Mouse (Mus musculus) intestine, postnatal 0 days (tissue): Measurements from ENCODE around the gene Kif19a. TPM values are rescaled to one million over a fixed set of nuclear protein-coding genes. Genes with fewer than 3 reads are reported as not detected.

ENCODE experiments used
- ATAC-seq: fragments of 200-750 bp; cut with Nextera tagmentation; 2 replicates; pipeline ENCODE4 v1.8.0; 2017; ENCODE audit warnings: mild to moderate bottlenecking, moderate TSS enrichment, moderate library complexity
- H3K27ac ChIP-seq: fragments of 300-500 bp; sonication (generic); 2 replicates; pipeline ENCODE4 v1.5.1; 2014; ENCODE audit warnings: mild to moderate bottlenecking, low read depth, low read length, moderate library complexity
- H3K27me3 ChIP-seq: fragments of 300-500 bp; sonication (generic); replicated peaks from 2 replicates; pipeline ENCODE4 v1.6.1; 2014; ENCODE audit warnings: low read length, mixed read lengths; ENCODE audit not compliant: control insufficient read depth, insufficient read depth
- H3K36me3 ChIP-seq: fragments of 300-500 bp; sonication (generic); 2 replicates; pipeline ENCODE4 v1.6.1; 2014; ENCODE audit warnings: mild to moderate bottlenecking, moderate library complexity; ENCODE audit not compliant: control insufficient read depth, insufficient read depth
- H3K4me1 ChIP-seq: fragments of 300-500 bp; sonication (generic); replicated peaks from 2 replicates; pipeline ENCODE4 v1.6.1; 2014; ENCODE audit warnings: antibody characterized with exemption, low read length, mixed read lengths; ENCODE audit not compliant: control insufficient read depth, insufficient read depth
- H3K4me2 ChIP-seq: fragments of 300-500 bp; sonication (generic); replicated peaks from 2 replicates; pipeline ENCODE4 v1.6.1; 2014; ENCODE audit warnings: low read depth, mild to moderate bottlenecking, moderate library complexity
- H3K4me3 ChIP-seq: fragments of 300-500 bp; sonication (generic); 2 replicates; pipeline ENCODE4 v1.5.1; 2014; ENCODE audit warnings: low read depth, low read length
- H3K9ac ChIP-seq: fragments of 300-500 bp; sonication (generic); 2 replicates; pipeline ENCODE4 v1.6.1; 2014; ENCODE audit warnings: mild to moderate bottlenecking, low read depth, low read length
- H3K9me3 ChIP-seq: fragments of 300-500 bp; sonication (generic); 2 replicates; pipeline ENCODE4 v1.6.1; 2016; ENCODE audit warnings: mixed run types; ENCODE audit not compliant: control insufficient read depth
- CTCF ChIP-seq: sonication (generic); IDR thresholded peaks from 2 replicates; pipeline ENCODE4 v1.5.1; 2016; ENCODE audit warnings: low read depth, mild to moderate bottlenecking, control low read depth, antibody characterized with exemption, moderate library complexity
- WGBS: fragments of 180-500 bp; shearing (Covaris S2); extraction: QIAGEN DNeasy Blood & Tissue Kit; methylation state at CpG from one replicate; pipeline ENCODE4 v1.1.7; 2014; 5-methylcytosine and 5-hydroxymethylcytosine counted together
- polyA plus RNA-seq: library from polyadenylated mRNA; unstranded; fragments of >200 nt; fragmentation: Nextera tagmentation; extraction: Ambion mirVana; gene quantifications from 2 replicates; pipeline ENCODE4 v1.2.1, GENCODE M21; 2015

Gene Kif19a
- polyA plus RNA-seq, 1 experiment from 2014 or later, result 0.21 TPM

DNA sequence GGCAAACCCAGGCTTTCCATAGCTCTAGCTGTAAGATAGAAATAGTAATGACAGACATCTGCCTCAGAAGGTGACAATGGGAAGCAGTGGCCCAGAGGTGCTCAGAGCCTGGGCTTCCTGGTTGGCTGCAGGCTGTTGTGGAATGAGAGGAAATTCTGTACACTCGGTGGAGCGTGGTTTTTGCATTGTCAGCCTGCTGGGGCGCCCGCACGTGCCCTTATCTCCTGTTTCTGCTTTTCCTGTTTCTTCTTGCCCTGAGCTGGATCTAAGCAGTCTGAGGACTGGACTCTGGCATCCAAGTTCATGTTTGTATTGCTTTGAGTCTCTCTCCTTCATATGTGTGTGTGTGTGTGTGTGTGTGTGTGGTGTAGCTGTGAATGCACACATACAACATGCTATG, 61.5 kb downstream of the Kif19a start:
- peak; percentile 62 for ATAC-seq
- Histone ChIP-seq H3K27me3 (no peaks in the 10 kb centered on the region), H3K9ac (no peak overlapping the region), H3K4me1 (no peaks in the 10 kb centered on the region), H3K4me2 (no peak overlapping the region), H3K4me3 (no peak overlapping the region), H3K36me3 (no peaks in the 10 kb centered on the region), H3K27ac (no peak overlapping the region), H3K9me3 (no peaks in the 10 kb centered on the region)
- WGBS, result 26% methylated on average over 5 of the region's 5 CpGs
- TF ChIP-seq CTCF, result no peak

- no peak for TF ChIP-seq CTCF
- Histone ChIP-seq H3K9me3 (no peaks in the 10 kb centered on the region), H3K36me3 (no peaks in the 10 kb centered on the region), H3K4me3 (peak overlapping the region; percentile 29), H3K4me2 (peak overlapping the region; percentile 67), H3K4me1 (no peaks in the 10 kb centered on the region), H3K27ac (no peak overlapping the region), H3K9ac (peak overlapping the region; percentile 27; the same call in 1 of the 2 replicates), H3K27me3 (no peaks in the 10 kb centered on the region)
- WGBS, result 6% methylated on average over 24 of the region's 24 CpGs
- peak; percentile 74 for ATAC-seq
These were observed 64.6 kb downstream of the Kif19a start for GRCm38 (mm10) chr11:114829499-114830432.

DNA sequence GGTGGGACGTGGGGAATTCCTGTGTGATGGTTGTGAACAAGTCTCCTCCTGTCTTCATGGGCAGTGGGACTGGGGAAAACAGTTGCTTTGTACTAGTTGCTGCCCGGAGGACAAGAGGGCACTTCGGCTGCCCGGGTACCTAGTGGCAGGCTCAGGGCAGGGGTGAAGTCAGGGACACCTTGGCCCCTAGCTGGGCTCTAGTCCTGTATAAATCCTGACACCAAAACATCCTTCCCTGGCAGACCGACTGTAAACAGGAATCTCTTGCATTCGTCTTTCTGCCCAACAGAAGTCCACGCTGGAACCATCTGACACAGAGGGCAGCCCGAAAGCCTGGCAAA, 65.2 kb downstream of the Kif19a start:
- Histone ChIP-seq H3K27me3 (no peaks in the 10 kb centered on the region), H3K4me2 (peak overlapping the region; percentile 67), H3K9ac (no peak overlapping the region), H3K36me3 (no peaks in the 10 kb centered on the region), H3K27ac (no peak overlapping the region), H3K4me3 (0 out of 2 replicates have a peak overlapping the region, but pooled peaks have one; percentile 29), H3K4me1 (no peaks in the 10 kb centered on the region), H3K9me3 (no peaks in the 10 kb centered on the region)
- ATAC-seq, result no peak
- WGBS, result 31% methylated on average over 8 of the region's 8 CpGs
- TF ChIP-seq CTCF, result no peak

GRCm38 (mm10) chr11:114833166-114833565, 68.0 kb downstream of the Kif19a start:
- Histone ChIP-seq H3K27me3 (no peaks in the 10 kb centered on the region), H3K4me2 (no peak overlapping the region), H3K27ac (no peak overlapping the region), H3K36me3 (no peaks in the 10 kb centered on the region), H3K4me3 (no peak overlapping the region), H3K4me1 (no peaks in the 10 kb centered on the region), H3K9me3 (no peaks in the 10 kb centered on the region), H3K9ac (no peak overlapping the region)
- no peak for ATAC-seq
- TF ChIP-seq CTCF, result no peak
- WGBS, result 42% methylated on average over 5 of the region's 5 CpGs

Other genes with a start within 250 kb of the Kif19a start
- 922 and 935 TPM in 2 replicates for gene Rpl38, start 96.9 kb upstream of the Kif19a start, polyA plus RNA-seq
- 73.4 and 80.0 TPM in 2 replicates for gene Ttyh2, start 90.0 kb upstream of the Kif19a start, polyA plus RNA-seq
- 0.12 and 0.22 TPM in 2 replicates for gene Dnaic2, start 38.0 kb upstream of the Kif19a start, polyA plus RNA-seq
- 0.14 and 0.20 TPM in 2 replicates for gene Btbd17, start 30.6 kb downstream of the Kif19a start, polyA plus RNA-seq
- not detected in 2 replicates for gene Gpr142, start 33.5 kb downstream of the Kif19a start, polyA plus RNA-seq
- 2.3 and 2.8 TPM in 2 replicates for gene Gprc5c, start 85.8 kb downstream of the Kif19a start, polyA plus RNA-seq
- gene Cd300a, start 124.7 kb downstream of the Kif19a start, polyA plus RNA-seq, result 2.2 and 2.3 TPM in 2 replicates
- gene Cd300lb, start 169.0 kb downstream of the Kif19a start, polyA plus RNA-seq, result 0.07 and 0.14 TPM in 2 replicates
- gene Cd300c, start 203.8 kb downstream of the Kif19a start, polyA plus RNA-seq, result not detected in 2 replicates
- 0.10 TPM in 2 replicates for gene Cd300ld, start 224.5 kb downstream of the Kif19a start, polyA plus RNA-seq
- gene Cd300c2, start 236.5 kb downstream of the Kif19a start, polyA plus RNA-seq, result 3.2 and 3.6 TPM in 2 replicates